Mouse (Mus musculus) limb, embryonic 10.5 days (tissue): ENCODE results near the gene Gm49336. TPM values are rescaled to one million over a fixed set of nuclear protein-coding genes. Genes with fewer than 3 reads are reported as not detected.

Experiments used
- DNase-seq: peaks from one replicate; pipeline ENCODE4 v3.0.0-alpha.2; 2017; ENCODE audit warnings: low spot score
- H3K27ac ChIP-seq: fragments of 300-500 bp; sonication (generic); 2 replicates; pipeline ENCODE4 v1.5.1; 2016; ENCODE audit warnings: mild to moderate bottlenecking
- H3K27me3 ChIP-seq: fragments of 300-500 bp; sonication (generic); 2 replicates; pipeline ENCODE4 v1.6.1; 2016; ENCODE audit warnings: low read depth, mild to moderate bottlenecking; ENCODE audit not compliant: poor library complexity, severe bottlenecking
- H3K36me3 ChIP-seq: fragments of 300-500 bp; sonication (generic); 2 replicates; pipeline ENCODE4 v1.6.1; 2016; ENCODE audit warnings: mild to moderate bottlenecking, moderate library complexity
- H3K4me1 ChIP-seq: fragments of 300-500 bp; sonication (generic); 2 replicates; pipeline ENCODE4 v1.6.1; 2016
- H3K4me3 ChIP-seq: fragments of 300-500 bp; sonication (generic); 2 replicates; pipeline ENCODE4 v1.5.1; 2016; ENCODE audit warnings: mild to moderate bottlenecking, moderate library complexity
- H3K9me3 ChIP-seq: fragments of 300-500 bp; sonication (generic); replicated peaks from 2 replicates; pipeline ENCODE4 v1.6.1; 2016; ENCODE audit warnings: mild to moderate bottlenecking
- WGBS: fragments of 180-500 bp; shearing (Covaris S2); methylation state at CpG from one replicate; pipeline ENCODE4 v1.1.7; 2016; 5-methylcytosine and 5-hydroxymethylcytosine counted together
- polyA plus RNA-seq: library from polyadenylated mRNA; unstranded; fragments of >200 nt; fragmentation: Nextera tagmentation; extraction: Ambion mirVana; gene quantifications from 2 replicates; pipeline ENCODE4 v1.2.1, GENCODE M21; 2016

The Gm49336 gene
- polyA plus RNA-seq, 1 experiment from 2014 or later = 60.0 TPM

- Histone ChIP-seq H3K4me3 (no peak overlapping the region), H3K4me1 (no peaks in the 10 kb centered on the region), H3K36me3 (no peaks in the 10 kb centered on the region), H3K27ac (no peak overlapping the region), H3K9me3 (no peaks in the 10 kb centered on the region), H3K27me3 (no peaks in the 10 kb centered on the region)
- no peak for DNase-seq
- 92% methylated on average over 1 of the region's 1 CpGs for WGBS
Measured at GRCm38 (mm10) chr14:60257851-60258250, 6.5 kb upstream of the Gm49336 start.

GRCm38 (mm10) chr14:60257101-60257500 is 5.8 kb upstream of the Gm49336 start:
- Histone ChIP-seq H3K27ac (no peak overlapping the region), H3K4me3 (no peak overlapping the region), H3K27me3 (no peaks in the 10 kb centered on the region), H3K36me3 (no peaks in the 10 kb centered on the region), H3K9me3 (no peaks in the 10 kb centered on the region), H3K4me1 (peaks cover 6% of the 10 kb centered on the region)
- WGBS = 88% methylated on average over 4 of the region's 4 CpGs
- no peak for DNase-seq

GRCm38 (mm10) chr14:60256356-60256755 is 5.0 kb upstream of the Gm49336 start:
- Histone ChIP-seq H3K36me3 (no peaks in the 10 kb centered on the region), H3K27me3 (no peaks in the 10 kb centered on the region), H3K4me3 (no peak overlapping the region), H3K27ac (no peak overlapping the region), H3K4me1 (peaks cover 8% of the 10 kb centered on the region), H3K9me3 (no peaks in the 10 kb centered on the region)
- DNase-seq = no peak
- WGBS = 23% methylated on average over 3 of the region's 3 CpGs

GRCm38 (mm10) chr14:60254774-60255173 is 3.5 kb upstream of the Gm49336 start:
- no peaks in the 10 kb centered on the region for H3K36me3 ChIP-seq
- no peaks in the 10 kb centered on the region for H3K9me3 ChIP-seq
- H3K4me3 ChIP-seq = no peak overlapping the region
- no peak for DNase-seq
- H3K27ac ChIP-seq = no peak overlapping the region
- peaks cover 14% of the 10 kb centered on the region for H3K4me1 ChIP-seq
- no peaks in the 10 kb centered on the region for H3K27me3 ChIP-seq

GRCm38 (mm10) chr14:60253466-60253865 is 2.2 kb upstream of the Gm49336 start:
- Histone ChIP-seq H3K27me3 (no peaks in the 10 kb centered on the region), H3K4me1 (peaks cover 20% of the 10 kb centered on the region), H3K27ac (no peak overlapping the region), H3K4me3 (no peak overlapping the region), H3K9me3 (no peaks in the 10 kb centered on the region), H3K36me3 (no peaks in the 10 kb centered on the region)
- DNase-seq = no peak
- 93% methylated on average over 3 of the region's 3 CpGs for WGBS

GRCm38 (mm10) chr14:60252004-60253000 is 995 bp upstream of the Gm49336 start:
- Histone ChIP-seq H3K4me3 (peak overlapping the region; percentile 96), H3K9me3 (no peaks in the 10 kb centered on the region), H3K4me1 (peaks cover 20% of the 10 kb centered on the region), H3K27ac (peak overlapping the region; percentile 95), H3K27me3 (no peaks in the 10 kb centered on the region), H3K36me3 (no peaks in the 10 kb centered on the region)
- no peak for DNase-seq
- WGBS = 24% methylated on average over 15 of the region's 15 CpGs

- DNase-seq = no peak
- Histone ChIP-seq H3K27me3 (no peaks in the 10 kb centered on the region), H3K36me3 (peaks cover 6% of the 10 kb centered on the region), H3K9me3 (no peaks in the 10 kb centered on the region), H3K27ac (peak overlapping the region; percentile 95), H3K4me3 (peak overlapping the region; percentile 96), H3K4me1 (peaks cover 20% of the 10 kb centered on the region)
- under 1% methylated on average over 39 of the region's 39 CpGs for WGBS
Measured at GRCm38 (mm10) chr14:60250879-60251278, 428 bp downstream of the Gm49336 start.

GRCm38 (mm10) chr14:60250366-60250765 is 941 bp downstream of the Gm49336 start:
- Histone ChIP-seq H3K27me3 (no peaks in the 10 kb centered on the region), H3K27ac (peak overlapping the region; percentile 95)

GRCm38 (mm10) chr14:60238551-60238950 is 12.8 kb downstream of the Gm49336 start:
- H3K4me1 ChIP-seq = no peaks in the 10 kb centered on the region
- WGBS = 90% methylated on average over 3 of the region's 3 CpGs
- no peaks in the 10 kb centered on the region for H3K9me3 ChIP-seq
- no peak for DNase-seq
- no peak overlapping the region for H3K4me3 ChIP-seq
- H3K27ac ChIP-seq = no peak overlapping the region
- no peaks in the 10 kb centered on the region for H3K27me3 ChIP-seq
- peaks cover 93% of the 10 kb centered on the region for H3K36me3 ChIP-seq

More at GRCm38 (mm10) chr14:60250366-60250765, 941 bp downstream of the Gm49336 start:
- DNase-seq = no peak
- H3K9me3 ChIP-seq = no peaks in the 10 kb centered on the region
- 38% methylated on average over 8 of the region's 8 CpGs for WGBS
- H3K36me3 ChIP-seq = peaks cover 9% of the 10 kb centered on the region
- H3K4me1 ChIP-seq = peaks cover 20% of the 10 kb centered on the region
- H3K4me3 ChIP-seq = peak overlapping the region; percentile 96

GRCm38 (mm10) chr14:60219886-60220285 is 31.4 kb downstream of the Gm49336 start:
- H3K27ac ChIP-seq = no peak overlapping the region
- DNase-seq = no peak
- peaks cover 57% of the 10 kb centered on the region for H3K36me3 ChIP-seq
- no peaks in the 10 kb centered on the region for H3K9me3 ChIP-seq
- H3K27me3 ChIP-seq = no peaks in the 10 kb centered on the region
- no peaks in the 10 kb centered on the region for H3K4me1 ChIP-seq
- no peak overlapping the region for H3K4me3 ChIP-seq
- WGBS = 96% methylated on average over 10 of the region's 10 CpGs

- no peak overlapping the region for H3K27ac ChIP-seq
- H3K27me3 ChIP-seq = no peaks in the 10 kb centered on the region
- no peak for DNase-seq
- H3K36me3 ChIP-seq = peaks cover 53% of the 10 kb centered on the region
- H3K4me1 ChIP-seq = no peaks in the 10 kb centered on the region
- H3K9me3 ChIP-seq = no peaks in the 10 kb centered on the region
- WGBS = 96% methylated on average over 4 of the region's 4 CpGs
- H3K4me3 ChIP-seq = no peak overlapping the region
Measured at GRCm38 (mm10) chr14:60217616-60218015, 33.7 kb downstream of the Gm49336 start.

GRCm38 (mm10) chr14:60216125-60216524 is 35.2 kb downstream of the Gm49336 start:
- DNase-seq = no peak
- H3K4me3 ChIP-seq = no peak overlapping the region
- no peak overlapping the region for H3K27ac ChIP-seq
- no peaks in the 10 kb centered on the region for H3K9me3 ChIP-seq
- WGBS = 92% methylated on average over 1 of the region's 1 CpGs
- no peaks in the 10 kb centered on the region for H3K4me1 ChIP-seq
- peaks cover 43% of the 10 kb centered on the region for H3K36me3 ChIP-seq
- H3K27me3 ChIP-seq = no peaks in the 10 kb centered on the region

GRCm38 (mm10) chr14:60215000-60215399 is 36.3 kb downstream of the Gm49336 start:
- H3K9me3 ChIP-seq = no peaks in the 10 kb centered on the region
- 95% methylated on average over 3 of the region's 3 CpGs for WGBS
- H3K4me3 ChIP-seq = no peak overlapping the region
- no peak overlapping the region for H3K27ac ChIP-seq
- no peak for DNase-seq
- H3K4me1 ChIP-seq = no peaks in the 10 kb centered on the region
- no peaks in the 10 kb centered on the region for H3K27me3 ChIP-seq
- peaks cover 32% of the 10 kb centered on the region for H3K36me3 ChIP-seq
